Mouse (Mus musculus) MEL (cell line): Measurements from ENCODE around the gene Tnip3. TPM values are rescaled to one million over a fixed set of nuclear protein-coding genes. Genes with fewer than 3 reads are reported as not detected.

Source experiments
- DNase-seq: peaks from one replicate; pipeline ENCODE4 v3.0.0; 2011; ENCODE audit warnings: low read depth, low spot score
- H3K27ac ChIP-seq: 2 replicates; pipeline ENCODE4 v1.5.1; 2012; ENCODE audit warnings: low read depth, mild to moderate bottlenecking, control low read depth, low read length, moderate library complexity; ENCODE audit not compliant: control insufficient read depth
- H3K27me3 ChIP-seq, 2 experiments: fragments of 150-350 bp in 1 of 2; sonication (generic) in 1 of 2; 2 replicates each; pipeline ENCODE4 v1.6.1; 2012; ENCODE audit warnings: low read length in 2 of 2, mild to moderate bottlenecking in 2 of 2, improper control_type of control experiment in 1 of 2, moderate library complexity in 1 of 2; ENCODE audit not compliant: insufficient read depth in 2 of 2, control insufficient read depth in 1 of 2
- H3K36me3 ChIP-seq, 2 experiments: 2 replicates each; pipeline ENCODE4 v1.6.1; 2012 to 2014; ENCODE audit warnings: low read length in 2 of 2, improper control_type of control experiment in 1 of 2, inconsistent platforms in 1 of 2, mild to moderate bottlenecking in 1 of 2; ENCODE audit not compliant: insufficient read depth in 2 of 2, control insufficient read depth in 1 of 2
- H3K4me1 ChIP-seq, 2 experiments: fragments of 150-350 bp in 1 of 2; sonication (generic) in 1 of 2; 2 replicates each; pipeline ENCODE4 v1.6.1; 2012; ENCODE audit warnings: low read length in 2 of 2, improper control_type of control experiment in 1 of 2, mild to moderate bottlenecking in 1 of 2; ENCODE audit not compliant: insufficient read depth in 2 of 2, control insufficient read depth in 1 of 2
- H3K4me3 ChIP-seq, 2 experiments: fragments of 150-350 bp in 1 of 2; sonication (generic) in 1 of 2; 2 replicates each; pipeline ENCODE4 v1.5.1; 2012; ENCODE audit warnings: low read depth in 2 of 2, low read length in 2 of 2, mild to moderate bottlenecking in 2 of 2, moderate library complexity in 2 of 2, control low read depth in 1 of 2, improper control_type of control experiment in 1 of 2; ENCODE audit not compliant: control insufficient read depth in 1 of 2, insufficient read depth in 1 of 2
- H3K79me2 ChIP-seq: 2 replicates; pipeline ENCODE4 v1.6.1; 2012; ENCODE audit warnings: mild to moderate bottlenecking, low read length, moderate library complexity; ENCODE audit not compliant: control insufficient read depth, poor library complexity, insufficient read depth
- H3K9ac ChIP-seq: 2 replicates; pipeline ENCODE4 v1.6.1; 2012; ENCODE audit warnings: low read depth, mild to moderate bottlenecking, control low read depth, low read length, moderate library complexity; ENCODE audit not compliant: control insufficient read depth, poor library complexity, severe bottlenecking
- H3K9me3 ChIP-seq: fragments of 150-350 bp; sonication (generic); replicated peaks from 2 replicates; pipeline ENCODE4 v1.6.1; 2012; ENCODE audit warnings: mild to moderate bottlenecking, low read length, improper control_type of control experiment, moderate library complexity; ENCODE audit not compliant: insufficient read depth
- BHLHE40 ChIP-seq: IDR thresholded peaks from 2 replicates; pipeline ENCODE4 v1.6.1; 2012; ENCODE audit warnings: low read depth, mild to moderate bottlenecking, inconsistent platforms, low read length, improper control_type of control experiment, borderline replicate concordance
- CHD1 ChIP-seq: IDR thresholded peaks from 2 replicates; pipeline ENCODE4 v1.6.1; 2012; ENCODE audit warnings: low read depth, mild to moderate bottlenecking, inconsistent platforms, low read length, improper control_type of control experiment
- E2F4 ChIP-seq: IDR thresholded peaks from 2 replicates; pipeline ENCODE4 v1.6.1; 2011; ENCODE audit warnings: low read depth, low read length, improper control_type of control experiment, borderline replicate concordance
- ELF1 ChIP-seq: IDR thresholded peaks from 2 replicates; pipeline ENCODE4 v1.6.1; 2014; ENCODE audit warnings: low read depth, mild to moderate bottlenecking, inconsistent platforms, low read length, improper control_type of control experiment, moderate library complexity
- EP300 ChIP-seq, 2 experiments: IDR thresholded peaks; 2 replicates each; pipeline ENCODE4 v1.6.1; 2011; ENCODE audit warnings: improper control_type of control experiment in 2 of 2, low read length in 2 of 2, low read depth in 1 of 2, mild to moderate bottlenecking in 1 of 2
- ETS1 ChIP-seq: IDR thresholded peaks from 2 replicates; pipeline ENCODE4 v1.6.1; 2012; ENCODE audit warnings: low read depth, mild to moderate bottlenecking, inconsistent platforms, low read length, improper control_type of control experiment, moderate library complexity
- GABPA ChIP-seq: IDR thresholded peaks from 2 replicates; pipeline ENCODE4 v1.6.1; 2012; ENCODE audit warnings: low read depth, mild to moderate bottlenecking, inconsistent platforms, low read length, improper control_type of control experiment, moderate library complexity
- HCFC1 ChIP-seq: IDR thresholded peaks from 2 replicates; pipeline ENCODE4 v1.6.1; 2012; ENCODE audit warnings: low read depth, mild to moderate bottlenecking, inconsistent platforms, low read length, improper control_type of control experiment, moderate library complexity
- JUND ChIP-seq: IDR thresholded peaks from 2 replicates; pipeline ENCODE4 v1.6.1; 2011; ENCODE audit warnings: low read depth, mild to moderate bottlenecking, improper control_type of control experiment, low read length
- KAT2A ChIP-seq: conservative IDR thresholded peaks from 2 replicates; pipeline ENCODE4 v1.6.1; 2012; ENCODE audit warnings: low read depth, low read length, improper control_type of control experiment, inconsistent platforms
- MAX ChIP-seq: IDR thresholded peaks from 2 replicates; pipeline ENCODE4 v1.6.1; 2011; ENCODE audit warnings: low read length, improper control_type of control experiment
- MXI1 ChIP-seq: IDR thresholded peaks from 2 replicates; pipeline ENCODE4 v1.6.1; 2011; ENCODE audit warnings: mild to moderate bottlenecking, low read depth, low read length, improper control_type of control experiment
- MYC ChIP-seq: IDR thresholded peaks from 2 replicates; pipeline ENCODE4 v1.6.1; 2011; ENCODE audit warnings: low read depth, mild to moderate bottlenecking, low read length, improper control_type of control experiment, moderate library complexity
- NRF1 ChIP-seq: IDR thresholded peaks from 2 replicates; pipeline ENCODE4 v1.6.1; 2014; ENCODE audit warnings: low read depth, mild to moderate bottlenecking, inconsistent platforms, low read length, improper control_type of control experiment, moderate library complexity; ENCODE audit not compliant: poor library complexity, insufficient read depth, severe bottlenecking
- POLR2AphosphoS2 ChIP-seq: IDR thresholded peaks from 2 replicates; pipeline ENCODE4 v1.6.1; 2011; ENCODE audit warnings: low read length, improper control_type of control experiment
- POLR2AphosphoS5 ChIP-seq: IDR thresholded peaks from 2 replicates; pipeline ENCODE4 v1.6.1; 2012; ENCODE audit warnings: low read depth, borderline replicate concordance, mild to moderate bottlenecking, inconsistent platforms, low read length, moderate library complexity, mixed read lengths
- RAD21 ChIP-seq: IDR thresholded peaks from 2 replicates; pipeline ENCODE4 v1.6.1; 2011; ENCODE audit warnings: mild to moderate bottlenecking, low read depth, low read length, improper control_type of control experiment
- RCOR1 ChIP-seq: IDR thresholded peaks from 2 replicates; pipeline ENCODE4 v1.6.1; 2012; ENCODE audit warnings: low read depth, mild to moderate bottlenecking, inconsistent platforms, low read length, improper control_type of control experiment
- SIN3A ChIP-seq: IDR thresholded peaks from 2 replicates; pipeline ENCODE4 v1.6.1; 2012; ENCODE audit warnings: low read length, improper control_type of control experiment, inconsistent platforms
- SMC3 ChIP-seq: IDR thresholded peaks from 2 replicates; pipeline ENCODE4 v1.6.1; 2011; ENCODE audit warnings: low read depth, low read length, improper control_type of control experiment
- TAL1 ChIP-seq: IDR thresholded peaks from 2 replicates; pipeline ENCODE4 v1.6.1; 2012; ENCODE audit warnings: mild to moderate bottlenecking, inconsistent platforms, low read length, moderate library complexity, mixed read lengths
- TCF12 ChIP-seq: IDR thresholded peaks from 2 replicates; pipeline ENCODE4 v1.6.1; 2014; ENCODE audit warnings: low read depth, mild to moderate bottlenecking, inconsistent platforms, low read length, improper control_type of control experiment, moderate library complexity
- USF1 ChIP-seq: IDR thresholded peaks from 2 replicates; pipeline ENCODE4 v1.6.1; 2014; ENCODE audit warnings: low read depth, mild to moderate bottlenecking, inconsistent platforms, low read length, improper control_type of control experiment, moderate library complexity
- USF2 ChIP-seq, 2 experiments: IDR thresholded peaks; 2 replicates each; pipeline ENCODE4 v1.6.1; 2011 to 2012; ENCODE audit warnings: improper control_type of control experiment in 2 of 2, low read length in 2 of 2, borderline replicate concordance in 1 of 2, inconsistent platforms in 1 of 2, low read depth in 1 of 2, mild to moderate bottlenecking in 1 of 2; ENCODE audit not compliant: insufficient read depth in 1 of 2
- ZC3H11A ChIP-seq: IDR thresholded peaks from 2 replicates; pipeline ENCODE4 v1.6.1; 2012; ENCODE audit warnings: low read depth, mild to moderate bottlenecking, inconsistent platforms, low read length, improper control_type of control experiment
- ZMIZ1 ChIP-seq: IDR thresholded peaks from 2 replicates; pipeline ENCODE4 v1.6.1; 2012; ENCODE audit warnings: low read depth, mild to moderate bottlenecking, inconsistent platforms, low read length, improper control_type of control experiment, moderate library complexity
- polyA plus RNA-seq, 2 experiments: library from polyadenylated mRNA; stranded (reverse) in 1 of 2; unstranded in 1 of 2; fragments of >175 nt in 1 of 2; fragments of >200 nt in 1 of 2; gene quantifications; 2 replicates each; pipeline versions ENCODE4 v1.2.1 to v1.2.4; 2012; ENCODE audit warnings: low replicate concordance in 2 of 2, low read depth in 1 of 2; ENCODE audit not compliant: insufficient read length in 2 of 2, insufficient read depth in 1 of 2, missing spikeins in 1 of 2
- total RNA-seq: library from RNA; depleted of rRNA; stranded (reverse); fragments of 300-350 nt; gene quantifications from 2 replicates; pipeline ENCODE4 v1.2.3, GENCODE M21; 2012

The Tnip3 gene
- total and polyA plus RNA-seq, 3 experiments: 0.99 TPM; not detected in 2

DNA sequence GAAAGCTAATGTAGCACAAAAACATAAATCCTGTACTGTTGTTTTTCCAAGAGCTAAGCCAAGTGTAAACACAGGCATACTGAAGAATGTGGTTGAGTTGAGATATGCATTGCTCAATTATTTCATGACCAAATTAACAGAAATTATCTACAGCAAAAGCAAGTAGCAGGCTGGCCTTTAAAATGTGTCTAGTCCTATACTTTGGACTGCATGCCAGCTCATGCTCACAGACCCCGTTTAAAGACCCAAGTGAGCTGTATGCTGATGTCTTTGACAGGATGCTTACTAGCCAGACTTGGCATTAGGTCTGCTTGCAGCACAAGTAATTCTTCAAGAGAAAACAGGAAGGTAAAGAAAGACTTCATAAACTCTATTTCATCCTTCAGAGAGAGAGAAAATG, 75.8 kb downstream of the Tnip3 start:
- H3K4me1 ChIP-seq: no peaks in the 10 kb centered on the region; a peak in 1 of 4 replicates
- TF ChIP-seq MAX (no peak), BHLHE40 (no peak), MXI1 (no peak), NRF1 (no peak), MYC (no peak), POLR2AphosphoS2 (no peak), EP300 (IDR thresholded peaks at IDR 0.05; ENCODE audit: low read depth in 1 of 2, low read length in 2 of 2) (no peak), TCF12 (no peak), RCOR1 (no peak), E2F4 (no peak)
- no peak for DNase-seq
- H3K27me3 ChIP-seq: no peaks in the 10 kb centered on the region
- no peak overlapping the region for H3K4me3 ChIP-seq
- no peak overlapping the region for H3K27ac ChIP-seq
- no peak overlapping the region for H3K9ac ChIP-seq
- H3K79me2 ChIP-seq: no peaks in the 10 kb centered on the region
- peaks cover 0 to 8% of the 10 kb centered on the region in 2 experiments; a peak in 2 of 4 replicates for H3K36me3 ChIP-seq
- H3K9me3 ChIP-seq: no peaks in the 10 kb centered on the region

DNA sequence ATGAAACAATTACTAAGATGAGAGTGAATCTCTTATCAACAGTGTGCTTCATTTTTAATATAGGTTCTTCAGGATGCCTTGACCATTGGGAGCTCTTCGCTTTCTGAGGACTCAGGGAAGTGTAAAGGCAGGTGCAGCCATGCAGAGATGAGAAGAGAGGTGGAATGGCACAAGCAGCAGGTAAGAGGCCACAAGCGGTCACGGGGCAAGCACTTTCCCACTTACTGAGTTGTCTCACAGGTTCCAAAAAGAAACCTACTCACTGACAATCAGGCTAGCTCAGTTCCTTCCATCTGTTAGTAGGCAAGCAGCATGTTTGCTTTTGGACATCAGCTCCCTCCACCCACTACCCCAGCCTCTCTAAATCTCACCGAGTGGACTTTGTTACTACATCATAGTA, 80.7 kb downstream of the Tnip3 start:
- H3K9me3 ChIP-seq: no peaks in the 10 kb centered on the region
- no peak overlapping the region for H3K4me3 ChIP-seq

DNA sequence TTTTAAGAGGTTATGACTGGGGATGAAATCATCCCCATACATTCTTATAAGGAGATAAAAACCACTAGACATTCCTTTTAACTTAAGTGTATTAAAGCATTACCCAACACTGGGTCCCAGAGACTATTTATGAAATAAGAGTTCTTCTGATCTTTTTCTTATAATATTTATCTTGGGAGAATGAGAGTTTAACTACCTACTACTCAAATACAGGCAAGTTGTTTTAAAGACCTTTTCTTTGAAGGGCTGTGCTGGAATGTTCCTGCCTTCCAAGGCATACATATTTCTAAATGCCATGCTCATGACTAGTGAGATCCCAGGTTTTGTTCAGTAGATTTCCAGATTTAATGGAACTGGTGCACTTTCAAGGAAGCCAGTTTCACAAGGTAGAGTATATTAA, 81.8 kb downstream of the Tnip3 start:
- DNase-seq: no peak
- Histone ChIP-seq H3K9me3 (no peaks in the 10 kb centered on the region), H3K36me3 (peaks cover 0 to 3% of the 10 kb centered on the region in 2 experiments; a peak in 2 of 4 replicates), H3K27ac (no peak overlapping the region), H3K4me1 (peaks cover 2% of the 10 kb centered on the region in 2 experiments; a peak in 1 of 4 replicates), H3K79me2 (no peaks in the 10 kb centered on the region), H3K27me3 (no peaks in the 10 kb centered on the region), H3K4me3 (no peak overlapping the region), H3K9ac (no peak overlapping the region)
- TF ChIP-seq MAX: no peak
- TF ChIP-seq SMC3: no peak
- no peak for TF ChIP-seq BHLHE40
- no peak for TF ChIP-seq E2F4
- no peak for TF ChIP-seq ZMIZ1
- no peak for TF ChIP-seq SIN3A
- TF ChIP-seq TAL1: no peak
- no peak for TF ChIP-seq ETS1
- TF ChIP-seq TCF12: no peak
- TF ChIP-seq HCFC1: no peak
- TF ChIP-seq GABPA: no peak
- TF ChIP-seq POLR2AphosphoS5: no peak
- TF ChIP-seq USF1: no peak
- no peak for TF ChIP-seq ZC3H11A
- TF ChIP-seq USF2 (IDR thresholded peaks at IDR 0.05; ENCODE audit: borderline replicate concordance in 1 of 2, insufficient read depth in 1 of 2, low read depth in 1 of 2, low read length in 2 of 2): no peak
- TF ChIP-seq ELF1: no peak
- no peak for TF ChIP-seq KAT2A
- TF ChIP-seq JUND: no peak

More for the DNA sequence above, 80.7 kb downstream of the Tnip3 start:
- TF ChIP-seq E2F4 (no peak), CHD1 (no peak), RAD21 (no peak), TCF12 (no peak)
- TF ChIP-seq, all 39 proteins: peak for 0
- H3K27me3 ChIP-seq: no peaks in the 10 kb centered on the region
- no peak overlapping the region for H3K27ac ChIP-seq
- H3K79me2 ChIP-seq: no peaks in the 10 kb centered on the region
- DNase-seq: no peak
- peaks cover 0 to 2% of the 10 kb centered on the region in 2 experiments; a peak in 1 of 4 replicates for H3K4me1 ChIP-seq
- H3K36me3 ChIP-seq: peaks cover 0 to 3% of the 10 kb centered on the region in 2 experiments; a peak in 1 of 4 replicates
- no peak overlapping the region for H3K9ac ChIP-seq
